In genomic region chr2:69821711-69822110, GRCm38 (mm10) we compare ENCODE assay signal across 8 mouse cellular contexts. TPM values are rescaled to one million over a fixed set of nuclear protein-coding genes. Genes with fewer than 3 reads are reported as not detected.
DNase-seq lines count a peak whose midpoint lies in the region; ATAC-seq lines count a peak whose summit lies in the region.

Gene Klhl23, plus strand, starts transcription at chr2:69821944.

- peaks cover 12% of the 10 kb centered on the region for H3K4me1 ChIP-seq in heart, embryonic 11.5 days (ENCODE audit: control insufficient read depth, insufficient read depth, low read length)

- peak within 1 kb of the TSS; percentile 76 for H3K4me2 ChIP-seq in heart, embryonic 11.5 days

- H3K9me3 ChIP-seq in heart, embryonic 11.5 days (replicated peaks; ENCODE audit: control insufficient read depth, low read length) = no peaks in the 10 kb centered on the region

- no peaks in the 10 kb centered on the region; the same call in none of the 2 replicates for H3K36me3 ChIP-seq in heart, embryonic 11.5 days (ENCODE audit: control insufficient read depth, insufficient read depth, low read length)

- WGBS in heart, embryonic 11.5 days (ENCODE audit: insufficient replicate concordance) = 4% methylated on average over 8 of the region's 8 CpGs

- H3K27ac ChIP-seq in heart, embryonic 11.5 days (ENCODE audit: low read depth, low read length) = peak within 1 kb of the TSS; percentile 96

- peak within 1 kb of the TSS; percentile 85 for H3K9ac ChIP-seq in heart, embryonic 11.5 days (ENCODE audit: low read depth, low read length)

- intact Hi-C loops in left cerebral cortex, postnatal 14 days (cut with DNase I) = loop anchor here (5.0 kb wide), 1 partner anchor 41 kb away; the partner anchor contains the start of gene Ssb

- no peaks in the 10 kb centered on the region for H3K27me3 ChIP-seq in heart, embryonic 11.5 days (ENCODE audit: control insufficient read depth, insufficient read depth, low read length)

- peak; percentile 39; the same call in 1 of the 2 replicates for ATAC-seq in heart, embryonic 11.5 days (replicated peaks; ENCODE audit: insufficient number of reproducible peaks, low FRiP score, low TSS enrichment)
- ATAC-seq in megakaryocyte-erythroid progenitor cell, adult 5-6 weeks (replicated peaks; ENCODE audit: low FRiP score, low TSS enrichment, poor library complexity, severe bottlenecking) = peak; percentile 32

- DNase-seq in spleen, postnatal 36 days (ENCODE audit: low spot score in 2 of 2) = peak; percentile 4 to 12
- DNase-seq in spleen, adult 12 weeks (ENCODE audit: low spot score) = no peak
- peak; percentile 34 for DNase-seq in embryo, embryonic 9.5 days (ENCODE audit: extremely low spot score)
- DNase-seq in left cerebral cortex, postnatal 14 days (ENCODE audit: low spot score in 2 of 2) = no peak
- peak; percentile 30 for DNase-seq in thymus, postnatal 25 days
- no peak for DNase-seq in kidney, adult 8-10 months

- peak within 1 kb of the TSS; percentile 83 for H3K4me3 ChIP-seq in heart, embryonic 11.5 days (ENCODE audit: low read depth, low read length)

RNA-seq across cellular contexts. Expression of gene Klhl23, which starts in this region (rescaled TPM):
- 53.7 and 62.6 TPM in 2 replicates for polyA plus RNA-seq in heart, embryonic 11.5 days (2014; fragmentation: Nextera tagmentation; extraction: Ambion mirVana)
- total RNA-seq in left cerebral cortex, postnatal 14 days (2021) = 100 to 1,000 TPM in 1 of 2 experiments, 10 to 100 TPM in 1; 92.7 to 102 TPM
- 25.4 and 31.5 TPM in 2 replicates for total RNA-seq in megakaryocyte-erythroid progenitor cell, adult 5-6 weeks (2014; fragmentation: Nextera tagmentation)
- 35.8 and 41.7 TPM in 2 replicates for total RNA-seq in megakaryocyte-erythroid progenitor cell, adult 5-6 weeks (2017)

Comparison
In these comparisons a context has a peak if more than half of its experiments do, and no peak if none do; other contexts are left out.
1. DNase-seq: peak in spleen, postnatal 36 days (2 of 2), embryo, embryonic 9.5 days (single experiment) and thymus, postnatal 25 days (single experiment); none in spleen, adult 12 weeks (single experiment), left cerebral cortex, postnatal 14 days (0 of 2) and kidney, adult 8-10 months (0 of 2).